Mouse (Mus musculus) spleen, embryonic (tissue): ENCODE measurements at regions not wholly inside any gene's neighbourhood (a gene's known extent, or its start where the extent isn't known, plus 50 kb on each side); places are given as distances from the start of the nearest gene placed in this dataset.

Experiments used
- CTCF ChIA-PET: fragments of 350-600 bp; sonication (Branson Sonifier 250); formaldehyde crosslinking; loops from one replicate; lab custom pipeline; 2022; lab: Charles Lee

DNA sequence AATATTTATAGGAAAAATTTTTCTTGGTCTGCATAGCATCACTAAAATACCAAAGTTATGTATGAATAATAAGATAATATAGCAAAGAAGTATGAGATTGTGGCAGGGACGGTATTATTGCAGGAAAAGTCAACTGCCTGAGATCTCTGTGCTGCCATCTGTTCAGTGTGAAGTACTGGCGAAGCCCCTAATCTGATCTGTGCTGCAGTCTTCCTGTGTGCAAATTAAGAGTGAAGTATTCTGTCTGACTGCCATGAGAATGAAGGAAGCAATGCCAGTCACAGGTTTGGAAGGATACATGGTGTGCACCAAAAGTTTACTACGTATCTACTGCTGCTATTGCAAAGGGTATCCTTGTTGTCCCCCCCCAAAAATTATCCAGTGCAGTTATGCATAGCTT is 501.5 kb downstream of the Rab28 start:
- CTCF ChIA-PET = no interaction called here

DNA sequence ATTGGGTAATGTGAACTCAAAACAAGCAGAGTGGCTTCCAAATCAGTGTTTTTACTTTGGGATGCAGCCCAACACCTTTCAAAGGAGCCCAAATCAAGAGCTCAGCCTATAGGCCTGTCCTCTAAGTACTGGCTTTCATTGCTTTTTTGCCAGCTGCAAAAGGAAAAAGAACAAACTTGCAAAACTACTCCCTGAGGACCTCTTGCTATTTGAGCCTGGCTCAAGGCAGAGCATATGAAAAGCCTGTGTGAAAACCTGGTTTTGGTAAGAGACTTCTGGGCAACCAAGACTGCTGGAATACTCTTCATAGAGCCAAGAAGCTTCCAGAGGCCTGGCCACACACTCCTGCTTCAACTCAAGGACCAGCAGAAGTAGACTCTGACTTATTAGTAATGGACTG is 503.5 kb downstream of the Rab28 start:
- CTCF ChIA-PET = no interaction called here

DNA sequence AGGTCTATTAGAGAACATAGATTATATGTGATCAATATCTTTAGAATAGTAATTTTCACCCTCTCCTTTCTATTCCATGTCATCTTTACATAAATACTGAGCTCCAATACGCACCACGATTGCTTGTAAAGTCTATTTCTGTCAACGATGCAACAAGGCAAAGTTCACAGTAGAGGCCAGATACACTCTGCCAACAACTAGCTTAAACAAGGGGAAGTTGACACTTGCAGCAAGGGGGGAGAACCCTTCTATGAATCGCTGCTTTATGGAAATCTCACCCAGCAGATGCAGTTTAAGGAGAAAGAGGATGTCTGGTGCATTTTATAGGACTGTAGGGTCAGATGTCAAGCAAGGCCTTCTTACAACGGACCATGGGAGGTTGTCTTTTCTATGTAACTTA is 520.8 kb downstream of the Rab28 start:
- CTCF ChIA-PET = no interaction called here

- CTCF ChIA-PET = no interaction called here
These were observed 530.7 kb downstream of the Rab28 start for GRCm38 (mm10) chr5:41177220-41177619.

GRCm38 (mm10) chr5:41165870-41166626 is 541.9 kb downstream of the Rab28 start:
- CTCF ChIA-PET = no interaction called here

DNA sequence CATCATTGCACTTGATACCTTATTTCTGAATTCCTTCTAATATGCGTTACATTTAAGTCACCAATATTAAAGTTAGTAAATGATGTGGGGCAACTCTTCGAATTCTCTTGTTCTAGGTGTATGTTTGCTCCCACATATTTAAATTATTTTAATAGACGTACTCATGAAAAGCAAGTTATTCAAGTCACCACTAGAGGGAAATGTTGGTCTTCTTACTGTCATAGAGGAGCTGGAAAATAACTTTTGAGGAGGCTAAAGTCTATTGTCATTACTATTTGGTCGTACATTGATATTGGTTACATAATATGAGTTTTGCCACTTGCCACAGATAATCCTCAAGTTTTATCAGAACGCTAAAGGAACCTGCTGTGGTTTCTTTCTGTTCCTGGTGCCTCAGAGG is 582.9 kb downstream of the Rab28 start:
- CTCF ChIA-PET = no interaction called here

DNA sequence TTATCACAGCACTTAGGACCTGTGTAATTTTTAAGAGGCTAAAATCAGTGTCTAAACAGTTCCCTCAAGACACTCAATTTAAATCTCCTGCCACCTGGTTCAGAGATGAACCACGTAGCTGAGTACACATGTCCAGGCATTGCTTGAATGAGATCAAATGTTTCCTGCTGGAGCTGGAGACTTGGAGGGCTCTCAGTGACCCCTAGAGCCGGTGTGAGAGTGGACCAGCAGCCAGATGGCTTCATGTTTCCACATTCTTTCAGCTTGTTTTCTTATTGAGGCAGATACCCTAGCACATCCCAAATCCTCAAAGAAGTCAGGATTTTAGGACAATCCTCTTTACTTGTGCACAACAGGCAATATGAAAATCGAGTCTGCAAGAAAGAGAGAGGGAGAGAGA is 590.3 kb downstream of the Rab28 start:
- CTCF ChIA-PET = no interaction called here

- CTCF ChIA-PET = no interaction called here
These were observed 620.2 kb downstream of the Rab28 start for GRCm38 (mm10) chr5:41087773-41088172.

- CTCF ChIA-PET = no interaction called here
These were observed 631.5 kb downstream of the Rab28 start for GRCm38 (mm10) chr5:41076412-41076811.

GRCm38 (mm10) chr5:41061646-41062045 is 646.3 kb downstream of the Rab28 start:
- CTCF ChIA-PET = no interaction called here

GRCm38 (mm10) chr5:41061222-41061621 is 646.7 kb downstream of the Rab28 start:
- CTCF ChIA-PET = no interaction called here

DNA sequence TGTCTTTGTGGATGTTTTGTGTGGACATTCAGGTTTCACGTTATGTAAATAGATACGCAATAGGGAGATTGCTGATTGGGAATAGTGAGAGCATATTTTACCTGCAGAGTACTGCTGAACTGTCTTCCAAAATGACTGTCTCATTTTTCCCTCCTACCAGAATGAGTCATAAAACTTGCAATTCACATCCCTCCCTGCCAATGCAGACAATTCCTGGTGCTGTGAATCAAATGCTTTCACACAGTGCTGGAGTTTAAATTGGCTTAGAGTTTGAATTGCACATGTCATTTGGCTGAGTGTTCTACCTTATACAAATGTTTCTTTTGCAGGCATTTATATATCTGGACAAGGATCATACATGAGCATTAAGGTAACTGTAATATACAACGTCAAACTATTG is 649.9 kb downstream of the Rab28 start:
- CTCF ChIA-PET = no interaction called here

DNA sequence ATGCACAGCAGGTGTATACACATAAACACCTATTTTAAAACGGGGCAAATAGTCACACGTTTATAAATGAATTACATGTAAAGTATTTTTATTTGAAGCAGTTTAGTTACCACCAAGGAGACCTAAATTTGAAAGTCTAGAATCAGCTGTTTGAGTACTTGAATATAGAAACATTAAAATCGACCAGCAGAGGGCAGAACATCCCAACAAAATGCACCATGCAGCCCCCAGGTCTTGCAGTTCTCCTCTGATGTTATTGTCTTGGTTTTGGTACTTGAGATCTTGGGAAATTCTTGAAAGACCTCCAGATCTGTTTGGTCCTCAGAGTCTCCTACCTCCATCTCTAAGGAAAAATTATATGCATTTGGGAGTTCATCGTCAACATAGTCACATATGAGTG is 656.0 kb downstream of the Rab28 start:
- CTCF ChIA-PET = no interaction called here

GRCm38 (mm10) chr5:41048515-41048914 is 659.4 kb downstream of the Rab28 start:
- CTCF ChIA-PET = no interaction called here

GRCm38 (mm10) chr5:41045221-41045620 is 662.7 kb downstream of the Rab28 start:
- CTCF ChIA-PET = no interaction called here

DNA sequence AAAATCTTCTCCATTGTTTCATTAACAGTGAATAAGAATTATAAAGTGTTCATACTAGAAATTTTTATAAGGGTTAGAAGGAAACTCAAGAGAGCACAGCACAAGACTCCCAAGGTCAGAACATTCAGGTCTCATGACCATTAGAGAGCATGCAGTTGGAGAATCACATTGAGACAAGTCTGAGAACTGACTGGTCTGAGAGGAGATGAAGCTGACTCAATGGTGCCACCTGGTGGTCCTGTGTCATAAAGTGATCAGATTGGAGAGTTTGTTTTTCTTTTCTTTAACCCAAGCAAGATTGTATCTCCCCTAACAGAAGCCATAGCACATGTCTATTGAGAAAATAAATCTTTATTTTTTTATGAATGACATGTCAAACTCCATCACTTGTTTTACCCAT is 663.5 kb downstream of the Rab28 start:
- CTCF ChIA-PET = no interaction called here

- CTCF ChIA-PET = no interaction called here
These were observed 669.2 kb downstream of the Rab28 start for GRCm38 (mm10) chr5:41038790-41039189.

DNA sequence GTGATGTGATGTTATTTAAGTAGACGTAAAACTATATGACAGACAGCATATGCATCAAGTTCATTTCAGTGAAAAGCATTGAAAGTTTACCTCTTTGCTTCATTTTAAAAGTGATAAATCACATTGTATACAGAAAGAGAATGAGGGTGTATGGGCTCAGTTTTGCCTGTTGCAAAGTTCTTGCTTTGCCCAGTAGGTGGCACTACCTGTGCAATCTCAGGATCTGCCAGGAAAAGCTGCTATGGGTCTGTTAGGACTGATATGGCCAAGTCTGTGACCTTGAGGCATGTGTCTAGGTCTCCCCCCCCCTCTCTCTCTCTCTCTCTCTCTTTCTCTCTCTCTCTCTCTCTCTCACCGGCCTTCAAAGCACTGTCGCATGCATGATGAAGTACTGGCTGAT is 701.3 kb downstream of the Rab28 start:
- CTCF ChIA-PET = interaction anchor here (0.6 kb wide), 1 partner anchor 871 kb away, joined by 4 read pairs; no protein-coding TSS in a partner anchor

GRCm38 (mm10) chr5:40986562-40986961 is 721.4 kb downstream of the Rab28 start:
- CTCF ChIA-PET = no interaction called here

DNA sequence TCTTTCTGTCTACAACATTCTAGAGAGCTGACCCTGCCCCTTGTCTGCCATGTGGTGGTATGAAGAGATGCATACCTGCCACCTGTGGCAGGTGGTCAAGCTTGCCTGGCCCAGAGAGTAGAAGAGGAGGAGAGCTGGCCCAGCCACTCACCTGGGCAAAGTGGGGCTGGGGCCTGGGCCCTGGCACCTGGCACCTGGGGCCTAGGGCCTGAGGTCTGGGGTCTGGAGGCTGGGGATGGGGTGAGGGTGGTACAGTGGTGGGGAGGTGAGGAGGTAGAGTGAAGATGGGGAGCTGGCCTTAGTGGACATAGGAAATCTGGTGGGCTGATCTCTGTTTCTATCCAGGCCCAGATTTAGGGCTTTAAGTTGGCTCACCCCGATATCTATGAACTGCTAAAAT is 733.1 kb downstream of the Rab28 start:
- CTCF ChIA-PET = no interaction called here

GRCm38 (mm10) chr5:40952901-40953595 is 754.9 kb downstream of the Rab28 start:
- CTCF ChIA-PET = no interaction called here

DNA sequence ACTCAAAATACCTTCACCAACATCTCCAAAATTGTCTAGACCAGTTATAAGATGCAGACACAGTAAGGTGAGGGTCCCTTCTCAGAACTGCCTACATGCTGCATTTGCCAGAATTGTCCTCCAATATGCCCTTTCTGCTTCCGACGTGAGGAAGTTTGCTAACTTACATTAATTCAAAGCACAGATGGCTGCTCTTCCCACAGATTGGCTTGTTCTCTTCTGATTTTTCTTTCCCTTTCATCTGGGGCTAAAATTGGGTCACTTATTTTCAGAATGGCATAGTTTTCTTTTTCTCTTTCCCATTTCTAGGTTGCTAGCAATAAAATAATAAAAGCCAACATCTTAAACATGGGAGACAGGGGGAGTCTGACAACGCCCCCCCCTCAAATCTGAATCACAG is 778.8 kb downstream of the Rab28 start:
- CTCF ChIA-PET = no interaction called here

- CTCF ChIA-PET = no interaction called here
These were observed 787.0 kb downstream of the Rab28 start for GRCm38 (mm10) chr5:40920920-40921319.
